Mouse (Mus musculus) lung, embryonic 16.5 days (tissue): Measurements from ENCODE around the gene Psg23. TPM values are rescaled to one million over a fixed set of nuclear protein-coding genes. Genes with fewer than 3 reads are reported as not detected.
"Not testable (repeated sequence)": the region's sequence is repeated elsewhere in the genome, so short reads cannot be mapped to it uniquely, and the experiment has no call there.

ENCODE experiments used
- ATAC-seq: fragments of 200-750 bp; cut with Nextera tagmentation; 2 replicates; pipeline ENCODE4 v1.8.0; 2017; ENCODE audit warnings: low read depth, mild to moderate bottlenecking, moderate library complexity
- H3K27ac ChIP-seq: fragments of 300-500 bp; sonication (generic); 2 replicates; pipeline ENCODE4 v1.5.1; 2014; ENCODE audit warnings: mild to moderate bottlenecking, control low read depth, low read length
- H3K27me3 ChIP-seq: fragments of 300-500 bp; sonication (generic); 2 replicates; pipeline ENCODE4 v1.6.1; 2014; ENCODE audit warnings: low read depth, low read length, mixed read lengths; ENCODE audit not compliant: control insufficient read depth, insufficient read depth
- H3K36me3 ChIP-seq: fragments of 300-500 bp; sonication (generic); 2 replicates; pipeline ENCODE4 v1.6.1; 2014; ENCODE audit warnings: low read length; ENCODE audit not compliant: control insufficient read depth, insufficient read depth
- H3K4me1 ChIP-seq: fragments of 300-500 bp; sonication (generic); replicated peaks from 2 replicates; pipeline ENCODE4 v1.6.1; 2014; ENCODE audit warnings: low read length, mixed read lengths; ENCODE audit not compliant: control insufficient read depth, insufficient read depth
- H3K4me2 ChIP-seq: fragments of 300-500 bp; sonication (generic); 2 replicates; pipeline ENCODE4 v1.6.1; 2014; ENCODE audit warnings: low read depth, low read length, control low read depth
- H3K4me3 ChIP-seq: fragments of 300-500 bp; sonication (generic); 2 replicates; pipeline ENCODE4 v1.5.1; 2014; ENCODE audit warnings: mild to moderate bottlenecking, low read length, control low read depth
- H3K9ac ChIP-seq: fragments of 300-500 bp; sonication (generic); 2 replicates; pipeline ENCODE4 v1.6.1; 2014; ENCODE audit warnings: low read length, control low read depth
- H3K9me3 ChIP-seq: fragments of 300-500 bp; sonication (generic); 2 replicates; pipeline ENCODE4 v1.6.1; 2016; ENCODE audit warnings: low read length; ENCODE audit not compliant: control insufficient read depth
- WGBS: fragments of 180-500 bp; shearing (Covaris S2); extraction: QIAGEN DNeasy Blood & Tissue Kit; methylation state at CpG from one replicate; pipeline ENCODE4 v1.1.7; 2014; 5-methylcytosine and 5-hydroxymethylcytosine counted together
- polyA plus RNA-seq: library from polyadenylated mRNA; unstranded; fragments of >200 nt; fragmentation: Nextera tagmentation; extraction: Ambion mirVana; gene quantifications from 2 replicates; pipeline ENCODE4 v1.2.1, GENCODE M21; 2015

Gene Psg23
- not detected in 2 replicates for polyA plus RNA-seq

GRCm38 (mm10) chr7:18616401-18616800 is at the start of gene Psg23:
Psg23 (minus strand) TSS chr7:18616501.
- not testable (repeated sequence) for H3K27ac ChIP-seq, H3K4me2 ChIP-seq, H3K9me3 ChIP-seq, ATAC-seq, H3K27me3 ChIP-seq, H3K36me3 ChIP-seq, H3K4me1 ChIP-seq, H3K4me3 ChIP-seq, H3K9ac ChIP-seq
- WGBS, result no CpG with 5 or more reads among the region's 2 CpGs

- ATAC-seq, H3K9me3 ChIP-seq, H3K27ac ChIP-seq, H3K4me3 ChIP-seq, H3K4me2 ChIP-seq, H3K9ac ChIP-seq, H3K36me3 ChIP-seq, H3K27me3 ChIP-seq, H3K4me1 ChIP-seq: not testable (repeated sequence)
- WGBS, result 25% methylated on average over 1 of the region's 2 CpGs
Observed at GRCm38 (mm10) chr7:18656625-18657024, 40.3 kb upstream of the Psg23 start, which contains the start of gene Psg21. Psg21 (minus strand) TSS chr7:18656725.

- H3K4me3 ChIP-seq, H3K27ac ChIP-seq, H3K9ac ChIP-seq, H3K4me1 ChIP-seq, H3K27me3 ChIP-seq, H3K4me2 ChIP-seq, H3K36me3 ChIP-seq, H3K9me3 ChIP-seq, ATAC-seq: not testable (repeated sequence)
- 70% methylated on average over 8 of the region's 8 CpGs for WGBS
Observed at GRCm38 (mm10) chr7:18626921-18627320, 10.6 kb upstream of the Psg23 start.

GRCm38 (mm10) chr7:18567205-18567604 is 49.1 kb downstream of the Psg23 start, which contains the start of gene Psg27:
Psg27 (minus strand) TSS chr7:18567305.
- Histone ChIP-seq H3K4me3 (no peak within 1 kb of the TSS), H3K9me3 (no peaks in the 10 kb centered on the region), H3K36me3 (no peaks in the 10 kb centered on the region), H3K4me2 (no peak within 1 kb of the TSS), H3K4me1 (no peaks in the 10 kb centered on the region), H3K27ac (no peak within 1 kb of the TSS), H3K27me3 (no peaks in the 10 kb centered on the region), H3K9ac (no peak within 1 kb of the TSS)
- WGBS, result 69% methylated on average over 3 of the region's 3 CpGs
- no peak for ATAC-seq

GRCm38 (mm10) chr7:18559850-18560249 is 56.5 kb downstream of the Psg23 start:
- no peak overlapping the region for H3K4me2 ChIP-seq
- H3K27me3 ChIP-seq, result no peaks in the 10 kb centered on the region
- ATAC-seq, result no peak
- H3K27ac ChIP-seq, result no peak overlapping the region
- H3K9me3 ChIP-seq, result no peaks in the 10 kb centered on the region; the same call in 1 of the 2 replicates
- no peaks in the 10 kb centered on the region for H3K4me1 ChIP-seq
- H3K9ac ChIP-seq, result no peak overlapping the region
- H3K36me3 ChIP-seq, result no peaks in the 10 kb centered on the region
- H3K4me3 ChIP-seq, result no peak overlapping the region

Other genes with a start within 250 kb of the Psg23 start
- not detected in 2 replicates for gene Psg28, start 184.5 kb downstream of the Psg23 start, polyA plus RNA-seq
- not detected in 2 replicates for gene Psg26, start 132.3 kb downstream of the Psg23 start, polyA plus RNA-seq
- gene Psg25, start 84.2 kb downstream of the Psg23 start, polyA plus RNA-seq, result not detected in 2 replicates
- not detected in 2 replicates for gene Psg27, start 49.2 kb downstream of the Psg23 start, polyA plus RNA-seq
- gene Psg21, start 40.2 kb upstream of the Psg23 start, polyA plus RNA-seq, result not detected in 2 replicates
- gene Psg20, start 69.7 kb upstream of the Psg23 start, polyA plus RNA-seq, result not detected in 2 replicates
- not detected in 2 replicates for gene Psg22, start 101.6 kb upstream of the Psg23 start, polyA plus RNA-seq
- not detected in 2 replicates for gene Psg19, start 182.0 kb upstream of the Psg23 start, polyA plus RNA-seq
- gene Psg17, start 205.1 kb upstream of the Psg23 start, polyA plus RNA-seq, result 0.06 TPM in 1 of 2 replicates, not detected in the other
- 2.3 and 3.0 TPM in 2 replicates for gene Mill2, start 223.5 kb upstream of the Psg23 start, polyA plus RNA-seq